Mouse (Mus musculus) MEL (cell line): ENCODE results near the gene Irf5.
A peak's percentile ranks its signal among the peaks of the same experiment; 100 is the strongest.

Source experiments
- CTCF ChIP-seq, 3 experiments: IDR thresholded peaks in 2 of 3; conservative IDR thresholded peaks in 1 of 3; 2 replicates each; pipeline ENCODE4 v1.5.1; 2011 to 2012; ENCODE audit warnings: low read length in 3 of 3, low read depth in 2 of 3, mild to moderate bottlenecking in 2 of 3, improper control_type of control experiment in 1 of 3, inconsistent platforms in 1 of 3, mixed read lengths in 1 of 3, moderate library complexity in 1 of 3; ENCODE audit not compliant: control insufficient read depth in 1 of 3, insufficient read depth in 1 of 3, poor library complexity in 1 of 3, severe bottlenecking in 1 of 3
- EP300 ChIP-seq, 2 experiments: IDR thresholded peaks; 2 replicates each; pipeline ENCODE4 v1.6.1; 2011; ENCODE audit warnings: improper control_type of control experiment in 2 of 2, low read length in 2 of 2, low read depth in 1 of 2, mild to moderate bottlenecking in 1 of 2
- KAT2A ChIP-seq: conservative IDR thresholded peaks from 2 replicates; pipeline ENCODE4 v1.6.1; 2012; ENCODE audit warnings: low read depth, low read length, improper control_type of control experiment, inconsistent platforms
- POLR2AphosphoS5 ChIP-seq: IDR thresholded peaks from 2 replicates; pipeline ENCODE4 v1.6.1; 2012; ENCODE audit warnings: low read depth, borderline replicate concordance, mild to moderate bottlenecking, inconsistent platforms, low read length, moderate library complexity, mixed read lengths
- TAL1 ChIP-seq: IDR thresholded peaks from 2 replicates; pipeline ENCODE4 v1.6.1; 2012; ENCODE audit warnings: mild to moderate bottlenecking, inconsistent platforms, low read length, moderate library complexity, mixed read lengths
- TCF12 ChIP-seq: IDR thresholded peaks from 2 replicates; pipeline ENCODE4 v1.6.1; 2014; ENCODE audit warnings: low read depth, mild to moderate bottlenecking, inconsistent platforms, low read length, improper control_type of control experiment, moderate library complexity
- UBTF ChIP-seq: IDR thresholded peaks from 2 replicates; pipeline ENCODE4 v1.6.1; 2012; ENCODE audit warnings: low read depth, mild to moderate bottlenecking, inconsistent platforms, low read length, improper control_type of control experiment, moderate library complexity, borderline replicate concordance; ENCODE audit not compliant: insufficient read depth
- USF1 ChIP-seq: IDR thresholded peaks from 2 replicates; pipeline ENCODE4 v1.6.1; 2014; ENCODE audit warnings: low read depth, mild to moderate bottlenecking, inconsistent platforms, low read length, improper control_type of control experiment, moderate library complexity
- ZC3H11A ChIP-seq: IDR thresholded peaks from 2 replicates; pipeline ENCODE4 v1.6.1; 2012; ENCODE audit warnings: low read depth, mild to moderate bottlenecking, inconsistent platforms, low read length, improper control_type of control experiment
- ZMIZ1 ChIP-seq: IDR thresholded peaks from 2 replicates; pipeline ENCODE4 v1.6.1; 2012; ENCODE audit warnings: low read depth, mild to moderate bottlenecking, inconsistent platforms, low read length, improper control_type of control experiment, moderate library complexity

- peak; percentile 63 for TF ChIP-seq TAL1
- no peak for TF ChIP-seq UBTF
- TF ChIP-seq CTCF (IDR thresholded peaks at IDR 0.05 in 2 of 3, conservative IDR thresholded peaks at IDR 0.05 in 1 of 3; ENCODE audit: control insufficient read depth in 1 of 3, insufficient read depth in 1 of 3, low read depth in 2 of 3, low read length in 3 of 3, poor library complexity in 1 of 3, severe bottlenecking in 1 of 3): no peak
- TF ChIP-seq USF1: no peak
- TF ChIP-seq ZC3H11A: no peak
- TF ChIP-seq EP300 (IDR thresholded peaks at IDR 0.05; ENCODE audit: low read depth in 1 of 2, low read length in 2 of 2): peak; percentile 88 to 89
- 0 out of 2 replicates have a peak, but pooled peaks have one; percentile 20 for TF ChIP-seq KAT2A
- no peak for TF ChIP-seq POLR2AphosphoS5
- TF ChIP-seq ZMIZ1: no peak
- TF ChIP-seq TCF12: peak; percentile 87
Measured at GRCm38 (mm10) chr6:29500177-29500576, 26.2 kb upstream of the Irf5 start.
